Mouse (Mus musculus) cerebellum, adult 8-10 months (tissue): ENCODE data around the gene Slc6a8.

Experiments
- DNase-seq: peaks from one replicate; pipeline ENCODE4 v3.0.0; 2022

The Slc6a8 gene

GRCm38 (mm10) chrX:73672879-73673618 lies at the start of gene Slc6a8:
Gene Slc6a8 (plus strand): TSS chrX:73673150.
- peak; percentile 63 for DNase-seq

DNA sequence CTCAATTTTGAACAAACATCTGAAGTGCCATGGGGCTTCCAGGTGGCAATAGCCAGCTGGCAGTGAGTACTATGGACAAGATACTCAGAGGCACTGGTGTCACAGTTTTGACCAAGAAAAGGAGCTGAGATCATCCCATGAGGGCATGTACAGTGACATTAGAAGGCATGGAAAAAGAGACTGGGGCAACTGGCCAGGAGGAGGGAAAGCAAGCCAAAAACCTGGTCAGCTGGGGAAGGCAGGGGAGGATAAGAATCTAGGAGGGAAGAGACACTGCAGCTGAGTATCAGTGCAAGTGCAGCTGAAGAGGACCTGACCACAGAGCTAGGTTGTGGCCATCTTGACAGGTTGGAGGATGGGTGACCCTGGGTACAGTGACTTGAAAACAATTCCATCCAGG lies 46.0 kb upstream of the Slc6a8 start:
- peak; percentile 11 for DNase-seq

DNA sequence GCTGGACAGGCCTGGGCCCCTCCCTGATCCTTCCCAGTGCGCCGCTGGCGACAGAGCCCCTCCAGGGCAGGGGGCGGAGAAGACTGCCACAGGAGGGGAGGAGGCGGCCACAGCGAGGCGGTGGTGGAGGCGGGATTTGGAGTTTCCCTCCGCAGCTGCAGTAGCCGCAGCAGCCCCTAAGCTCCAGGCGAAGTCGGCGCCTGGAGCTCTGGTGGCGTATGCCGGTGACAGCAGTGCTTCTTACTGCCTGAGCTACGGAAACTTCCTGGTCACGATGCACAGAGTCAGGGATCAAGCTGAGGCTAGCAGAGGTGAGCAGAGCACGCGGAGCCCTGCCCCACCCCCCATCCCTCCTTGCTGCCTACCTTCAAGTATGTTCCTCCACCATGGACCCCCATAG lies 37.5 kb upstream of the Slc6a8 start:
- DNase-seq = no peak

GRCm38 (mm10) chrX:73637415-73637814 lies 35.5 kb upstream of the Slc6a8 start:
- DNase-seq = no peak

DNA sequence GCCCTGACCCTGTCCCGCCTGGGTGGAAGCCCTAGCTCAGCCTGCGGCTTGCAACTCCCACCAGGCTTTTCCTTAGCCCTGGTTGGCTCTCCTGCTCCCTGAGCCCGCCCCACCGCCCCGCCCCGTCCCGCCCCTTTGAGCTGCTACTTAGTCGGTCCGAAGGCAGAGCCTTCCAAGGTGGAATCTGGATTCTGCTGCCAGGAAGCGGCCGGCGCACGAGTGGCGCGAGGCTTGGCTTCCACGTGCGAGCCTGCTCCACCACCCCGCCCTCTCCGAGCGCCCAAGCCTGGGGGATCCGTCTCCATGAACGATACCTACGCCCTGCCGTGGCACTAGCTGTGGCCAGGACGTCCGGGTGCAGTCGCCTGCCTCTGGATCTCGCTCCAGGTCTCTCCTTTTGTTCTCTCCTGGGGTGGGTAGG lies 33.7 kb upstream of the Slc6a8 start, which contains the start of gene Dusp9:
TSS of gene Dusp9 (plus strand) at position 165 of the 421 bp plus-strand sequence.
- DNase-seq = no peak

DNA sequence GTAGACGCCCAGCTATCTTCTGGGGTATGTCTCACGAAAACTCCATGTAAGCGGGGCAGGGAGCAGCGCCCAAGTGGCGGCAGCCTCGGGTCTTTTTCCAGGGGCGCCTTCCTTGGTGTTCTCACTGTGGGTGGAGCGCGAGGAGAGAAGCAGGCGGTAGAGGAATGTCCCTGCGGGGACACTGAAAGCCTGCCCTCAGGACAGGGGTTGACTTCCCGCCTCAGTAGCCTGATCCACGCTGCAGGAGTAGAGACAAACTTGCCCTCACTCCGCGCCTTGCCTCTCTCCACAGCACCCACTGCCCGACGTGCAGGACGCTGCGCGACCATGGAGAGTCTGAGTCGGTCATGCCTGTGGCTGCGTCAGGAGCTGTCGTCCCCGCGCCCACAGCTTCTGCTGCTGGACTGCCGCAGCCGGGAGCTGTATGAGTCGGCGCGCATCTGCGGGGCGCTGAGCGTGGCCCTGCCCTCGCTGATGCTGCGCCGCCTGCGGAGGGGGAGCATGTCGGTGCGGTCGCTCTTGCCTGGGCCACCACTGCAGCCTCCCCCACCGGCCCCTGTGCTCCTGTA lies 33.0 kb upstream of the Slc6a8 start:
- no peak for DNase-seq

- no peak for DNase-seq
These were observed 27.8 kb upstream of the Slc6a8 start for GRCm38 (mm10) chrX:73645121-73645520.

- no peak for DNase-seq
These were observed 22.1 kb upstream of the Slc6a8 start for GRCm38 (mm10) chrX:73650869-73651268.

DNA sequence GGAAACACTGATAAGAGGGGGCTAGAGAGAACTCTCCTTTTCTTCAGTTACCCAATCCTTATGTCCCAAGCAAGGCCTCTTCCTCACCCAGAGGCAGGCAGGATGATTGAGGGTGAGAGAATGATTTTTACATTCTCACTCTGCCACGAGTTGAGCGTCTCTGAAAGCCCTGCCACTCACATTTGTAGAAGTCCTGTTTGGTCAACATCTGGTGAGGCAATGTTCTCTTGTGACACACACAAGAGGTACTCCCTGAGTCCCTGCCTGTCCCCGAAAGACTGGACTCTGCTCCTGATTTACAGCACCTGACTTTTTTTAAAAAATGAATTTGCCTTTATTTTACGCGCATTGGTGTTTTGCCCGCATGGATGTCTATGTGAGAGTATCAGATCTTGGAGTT lies 19.6 kb upstream of the Slc6a8 start:
- no peak for DNase-seq

DNA sequence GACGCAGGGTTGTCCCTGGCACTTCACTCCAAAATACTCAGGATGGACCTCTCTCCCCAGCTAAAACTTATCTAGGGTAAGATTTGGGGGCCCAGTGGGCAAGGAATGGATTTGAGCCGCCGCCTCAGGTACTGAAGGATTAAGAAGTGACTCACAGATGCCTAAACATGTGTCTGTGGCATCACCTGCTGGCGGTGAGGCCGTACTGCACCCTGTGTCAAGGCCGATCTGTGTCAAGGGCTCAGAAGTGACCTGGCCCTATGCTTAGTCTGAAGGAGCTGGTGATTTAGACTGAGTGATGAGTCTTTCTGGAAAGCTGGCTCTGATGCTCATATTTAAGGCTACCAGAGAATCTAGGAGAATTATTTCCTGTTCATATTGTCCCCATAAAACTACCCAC lies 18.8 kb upstream of the Slc6a8 start:
- DNase-seq = peak; percentile 51

- DNase-seq = no peak
These were observed 17.4 kb upstream of the Slc6a8 start for GRCm38 (mm10) chrX:73655529-73655928.

GRCm38 (mm10) chrX:73658391-73658790 lies 14.6 kb upstream of the Slc6a8 start:
- DNase-seq = no peak

DNA sequence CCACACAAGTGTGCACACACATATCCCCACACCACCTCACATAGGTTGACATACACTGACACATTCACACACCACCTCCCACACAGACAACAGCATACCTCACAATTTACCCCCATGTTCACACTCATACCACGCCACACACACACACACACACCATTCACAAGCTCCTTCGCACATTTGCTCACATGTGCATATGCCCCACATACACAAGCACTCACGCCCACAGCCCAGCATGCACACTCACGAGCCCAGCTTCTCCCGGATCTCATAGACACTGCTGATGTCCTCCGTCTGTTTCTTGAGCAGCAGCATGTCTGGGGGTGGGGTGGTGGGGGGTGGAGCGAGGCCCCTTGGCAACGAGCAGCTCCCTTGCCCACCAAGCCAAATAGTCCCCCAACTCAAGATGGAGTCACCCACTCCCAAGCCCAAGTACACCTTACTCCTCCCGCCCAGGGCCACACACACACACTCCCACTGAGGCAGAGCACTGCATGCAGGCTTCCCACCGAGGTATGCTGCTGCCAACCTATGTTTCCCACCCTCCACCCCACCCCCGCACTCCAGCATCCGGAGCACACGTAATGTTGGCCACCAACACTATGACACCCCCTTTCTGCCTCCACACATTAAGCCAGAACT lies 13.9 kb upstream of the Slc6a8 start:
- DNase-seq = no peak

DNA sequence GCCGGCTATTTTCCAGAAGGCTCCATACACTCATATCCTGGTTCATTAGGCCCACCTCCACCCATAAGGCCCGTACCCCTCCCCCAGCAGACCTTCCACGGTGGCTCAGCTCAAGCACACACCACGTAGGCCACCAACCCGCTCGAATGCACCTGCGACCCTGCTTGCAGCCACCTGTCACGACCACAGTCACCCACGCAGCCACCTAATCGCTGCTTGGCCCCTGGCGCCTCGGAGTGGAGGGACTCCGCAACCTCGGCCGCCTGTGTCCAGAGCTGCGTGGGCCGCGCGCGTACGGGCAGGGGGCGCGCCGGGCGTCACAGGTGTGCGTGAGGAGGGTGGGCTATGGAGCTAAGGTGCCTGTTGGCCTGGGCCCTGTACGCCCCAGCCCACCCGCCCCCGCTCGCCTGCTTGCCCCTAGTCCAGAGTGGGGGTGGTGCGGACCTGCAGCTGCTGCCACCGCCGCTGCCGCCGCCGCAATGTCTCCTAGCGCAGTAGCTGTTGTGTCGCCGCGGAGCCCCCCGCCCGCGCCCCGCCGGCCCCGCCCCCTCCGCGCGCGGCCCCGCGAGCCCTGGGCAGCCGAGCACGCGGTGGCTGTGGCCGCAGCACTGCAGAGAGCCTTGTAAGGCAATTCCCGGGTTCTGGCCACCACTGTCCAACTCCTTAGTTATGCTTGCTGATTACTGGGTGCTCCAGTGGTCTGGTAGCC lies 13.2 kb upstream of the Slc6a8 start, which contains the start of gene Pnck:
TSS of gene Pnck (minus strand) at position 543 of the 709 bp plus-strand sequence.
- no peak for DNase-seq

DNA sequence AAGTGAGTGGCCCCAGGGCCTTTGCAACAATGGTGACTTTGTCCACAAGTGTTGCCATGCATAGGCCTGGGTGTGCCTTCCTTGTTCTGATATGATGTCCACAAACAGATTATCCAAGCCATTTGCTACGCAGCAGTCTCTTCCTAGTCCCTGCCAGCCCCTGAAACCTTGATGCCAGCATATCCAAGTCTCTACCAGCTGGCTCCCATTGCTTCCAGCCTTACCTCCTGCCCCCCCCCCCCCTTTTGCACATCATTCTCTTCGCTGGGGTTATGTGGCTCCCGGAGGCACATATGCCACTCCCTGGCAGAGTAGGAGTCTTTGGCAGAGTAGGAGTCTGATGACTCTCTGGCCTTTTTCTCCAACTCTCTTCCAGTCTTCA lies 12.7 kb upstream of the Slc6a8 start:
- DNase-seq = no peak

DNA sequence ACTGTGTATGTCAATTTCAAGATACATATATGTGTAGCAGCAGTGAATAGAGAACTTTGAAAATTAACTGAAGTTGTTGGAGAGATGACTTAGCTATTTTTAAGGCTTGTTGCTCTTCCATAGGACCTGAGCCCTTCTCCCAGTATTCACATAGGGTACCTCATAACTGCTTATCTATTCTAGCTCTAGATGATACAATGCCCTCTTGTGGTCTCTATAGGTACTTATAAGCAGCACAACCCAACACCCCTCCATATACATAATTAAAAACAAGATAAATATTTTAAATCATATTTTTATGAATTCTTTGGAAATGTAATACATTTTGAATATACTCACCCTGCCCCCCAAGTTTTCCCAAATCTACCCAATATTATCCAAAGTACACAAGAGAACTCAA lies 9.8 kb upstream of the Slc6a8 start:
- DNase-seq = no peak

DNA sequence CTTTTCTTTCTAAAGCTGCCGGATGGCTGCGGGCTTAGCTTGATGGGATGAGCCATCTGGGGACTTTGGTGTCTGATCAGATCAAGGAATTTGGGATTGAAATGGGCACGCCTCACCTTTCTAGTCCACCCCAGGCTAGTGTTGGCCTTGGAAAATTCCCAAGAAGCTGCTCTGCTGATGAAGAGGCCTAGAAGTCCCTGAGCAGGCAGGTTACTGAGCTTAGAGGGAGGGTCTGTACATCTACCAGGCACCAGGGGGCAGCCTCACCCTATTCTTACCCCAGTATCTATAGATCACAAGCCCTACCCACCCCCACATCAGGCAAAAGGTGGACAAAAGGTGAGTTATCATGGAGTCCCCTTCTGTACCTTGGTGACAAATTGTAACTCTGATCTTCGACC lies 919 bp upstream of the Slc6a8 start:
- DNase-seq = peak; percentile 63

GRCm38 (mm10) chrX:73673619-73673967 lies 643 bp downstream of the Slc6a8 start:
- DNase-seq = no peak

DNA sequence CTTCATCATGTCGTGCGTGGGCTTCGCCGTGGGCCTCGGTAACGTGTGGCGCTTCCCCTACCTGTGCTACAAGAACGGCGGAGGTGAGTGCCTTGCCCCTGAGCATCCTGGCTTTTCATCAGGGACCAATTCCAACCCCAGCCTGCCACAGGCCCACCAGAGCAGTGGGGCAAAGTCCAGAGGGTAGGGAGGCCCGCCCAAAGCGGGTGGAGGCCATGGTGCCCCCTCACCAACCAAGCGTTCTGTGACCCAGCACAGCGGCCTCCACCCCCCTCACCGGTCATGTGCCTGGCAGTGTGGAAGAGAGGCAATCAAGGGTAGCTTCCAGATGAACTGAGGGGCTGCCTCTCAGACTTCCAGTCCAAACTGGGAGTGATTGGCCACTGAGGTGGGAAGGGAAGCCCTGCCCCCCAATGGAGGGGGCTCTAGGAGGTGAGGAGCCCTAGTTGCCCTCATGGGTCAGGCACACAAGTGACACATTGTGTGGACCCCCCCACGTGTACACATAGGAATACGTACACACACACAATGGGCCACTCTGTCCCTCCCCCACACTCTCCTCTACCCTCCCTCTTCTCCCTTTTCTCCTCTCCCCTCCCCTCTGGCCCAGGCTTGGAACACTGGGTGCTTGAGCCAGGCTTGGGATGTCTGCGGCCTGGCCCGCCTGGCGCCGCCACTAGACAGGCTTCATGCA lies 1.2 kb downstream of the Slc6a8 start:
- no peak for DNase-seq

- no peak for DNase-seq
These were observed 2.3 kb downstream of the Slc6a8 start for GRCm38 (mm10) chrX:73675231-73675630.

DNA sequence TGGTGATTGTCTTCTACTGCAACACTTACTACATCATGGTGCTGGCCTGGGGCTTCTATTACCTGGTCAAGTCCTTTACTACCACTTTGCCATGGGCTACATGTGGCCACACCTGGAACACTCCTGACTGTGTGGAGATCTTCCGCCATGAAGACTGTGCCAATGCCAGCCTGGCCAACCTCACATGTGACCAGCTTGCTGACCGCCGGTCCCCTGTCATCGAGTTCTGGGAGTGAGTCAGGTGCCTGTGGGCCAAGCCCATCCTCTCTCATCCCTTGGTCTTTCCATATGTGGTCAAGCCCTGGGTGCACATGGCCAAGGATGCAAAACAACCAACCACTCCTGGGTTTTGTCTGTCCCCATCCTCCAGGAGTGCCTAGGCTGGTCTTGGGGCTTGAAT lies 3.7 kb downstream of the Slc6a8 start:
- no peak for DNase-seq

GRCm38 (mm10) chrX:73684156-73684555 lies 11.2 kb downstream of the Slc6a8 start:
- DNase-seq = no peak

- no peak for DNase-seq
These were observed 12.0 kb downstream of the Slc6a8 start for GRCm38 (mm10) chrX:73684978-73685377.
